17 mouse cellular contexts compared by ENCODE assay signal in the genomic region with DNA sequence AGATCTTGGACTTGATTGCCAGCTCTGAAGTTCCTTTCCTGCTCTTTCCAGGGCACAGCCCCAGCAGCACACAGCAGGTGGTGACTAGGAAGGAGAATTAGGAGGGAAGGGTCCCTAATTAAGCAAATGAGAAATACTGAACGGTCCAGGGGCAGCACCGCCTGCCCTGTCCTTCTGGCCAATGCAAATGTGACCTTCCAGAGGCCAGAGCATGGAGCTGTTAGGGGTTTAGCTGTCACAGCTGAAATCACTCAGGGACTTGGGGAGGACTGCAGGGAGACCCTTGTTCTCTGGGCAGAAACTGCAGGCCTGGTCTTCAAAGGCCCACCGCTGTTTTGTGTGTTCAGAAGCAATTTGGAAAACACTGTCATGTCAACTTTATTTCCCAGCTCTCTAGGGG.
DNase-seq lines count a peak whose midpoint lies in the region; ATAC-seq and TF ChIP-seq lines count a peak whose summit lies in the region.
"Had no signal": no experiment of that assay in that cellular context is flagged by ENCODE, and none has a peak within 500 bp of the region (broad histone marks: within the 10 kb centered on the region; RNA-seq: fewer than 3 reads in every experiment).

No protein-coding gene starts in this region.

- H3K4me1 ChIP-seq in hindbrain, embryonic 11.5 days (replicated peaks; ENCODE audit: control insufficient read depth, insufficient read depth, low read length) = no peaks in the 10 kb centered on the region
- no peaks in the 10 kb centered on the region for H3K4me1 ChIP-seq in hindbrain, postnatal 0 days (ENCODE audit: insufficient read depth, low read length)
- no peaks in the 10 kb centered on the region for H3K4me1 ChIP-seq in midbrain, embryonic 12.5 days
- H3K4me1 ChIP-seq: heart, embryonic 12.5 days; limb, embryonic 15.5 days had no signal

- no peaks in the 10 kb centered on the region for H3K27me3 ChIP-seq in hindbrain, embryonic 11.5 days (ENCODE audit: control insufficient read depth, insufficient read depth, low read length)
- no peaks in the 10 kb centered on the region for H3K27me3 ChIP-seq in hindbrain, postnatal 0 days (ENCODE audit: insufficient read depth, low read length)
- no peaks in the 10 kb centered on the region for H3K27me3 ChIP-seq in midbrain, embryonic 12.5 days
- H3K27me3 ChIP-seq: heart, embryonic 12.5 days; limb, embryonic 15.5 days had no signal

- no peak overlapping the region for H3K4me2 ChIP-seq in hindbrain, embryonic 11.5 days (replicated peaks; ENCODE audit: low read depth, low read length)
- no peak overlapping the region for H3K4me2 ChIP-seq in hindbrain, postnatal 0 days (ENCODE audit: low read depth, low read length)
- H3K4me2 ChIP-seq in midbrain, embryonic 12.5 days (replicated peaks) = no peak overlapping the region
- H3K4me2 ChIP-seq: heart, embryonic 12.5 days; limb, embryonic 15.5 days had no signal

- DNase-seq in hindbrain, embryonic 11.5 days (ENCODE audit: low spot score) = no peak
- no peak for DNase-seq in hindbrain, postnatal 0 days (ENCODE audit: low spot score)
- DNase-seq in ES-CJ7 (ENCODE audit: low read depth, low spot score) = peak; percentile 9
- peak; percentile 17 for DNase-seq in embryo, embryonic 11.5 days (ENCODE audit: low read depth, low spot score)
- DNase-seq in lung, postnatal 4 days = no peak
- DNase-seq in heart, adult 18-20 months = no peak
- DNase-seq: B cell, adult 2 months; cerebellum, adult 18-20 months; heart, postnatal 4 days; liver, postnatal 0 days; lung, postnatal 36 days; thymus, postnatal 36 days had no signal

- 10% methylated on average over 3 of the region's 3 CpGs for WGBS in hindbrain, embryonic 11.5 days
- 17% methylated on average over 3 of the region's 3 CpGs for WGBS in hindbrain, postnatal 0 days
- 23% methylated on average over 3 of the region's 3 CpGs for WGBS in midbrain, embryonic 12.5 days

- no peaks in the 10 kb centered on the region for H3K36me3 ChIP-seq in hindbrain, embryonic 11.5 days (ENCODE audit: control insufficient read depth, insufficient read depth, low read length)
- no peaks in the 10 kb centered on the region for H3K36me3 ChIP-seq in hindbrain, postnatal 0 days (ENCODE audit: insufficient read depth, low read length)
- H3K36me3 ChIP-seq in midbrain, embryonic 12.5 days = no peaks in the 10 kb centered on the region
- H3K36me3 ChIP-seq: heart, embryonic 12.5 days; limb, embryonic 15.5 days had no signal

- H3K9me3 ChIP-seq in hindbrain, embryonic 11.5 days (ENCODE audit: control insufficient read depth, low read length) = no peaks in the 10 kb centered on the region
- H3K9me3 ChIP-seq in hindbrain, postnatal 0 days (ENCODE audit: low read length) = no peaks in the 10 kb centered on the region
- H3K9me3 ChIP-seq in midbrain, embryonic 12.5 days = no peaks in the 10 kb centered on the region
- H3K9me3 ChIP-seq: heart, embryonic 12.5 days; limb, embryonic 15.5 days had no signal

- H3K27ac ChIP-seq in hindbrain, embryonic 11.5 days (ENCODE audit: low read depth, low read length) = no peak overlapping the region
- H3K27ac ChIP-seq in hindbrain, postnatal 0 days = no peak overlapping the region
- H3K27ac ChIP-seq in midbrain, embryonic 12.5 days (replicated peaks) = no peak overlapping the region
- H3K27ac ChIP-seq: limb, embryonic 15.5 days; stomach, postnatal 0 days had no signal

- no peak overlapping the region for H3K4me3 ChIP-seq in hindbrain, embryonic 11.5 days (ENCODE audit: low read depth, low read length)
- no peak overlapping the region for H3K4me3 ChIP-seq in hindbrain, postnatal 0 days (ENCODE audit: low read length)
- H3K4me3 ChIP-seq in midbrain, embryonic 12.5 days = no peak overlapping the region
- H3K4me3 ChIP-seq: heart, embryonic 12.5 days; limb, embryonic 15.5 days had no signal

- H3K9ac ChIP-seq in hindbrain, embryonic 11.5 days (ENCODE audit: low read depth, low read length) = no peak overlapping the region
- no peak overlapping the region for H3K9ac ChIP-seq in hindbrain, postnatal 0 days (replicated peaks; ENCODE audit: low read length)
- no peak overlapping the region for H3K9ac ChIP-seq in midbrain, embryonic 12.5 days (replicated peaks)
- H3K9ac ChIP-seq: heart, embryonic 12.5 days; limb, embryonic 15.5 days; liver, postnatal 0 days had no signal

- peak; percentile 65 for ATAC-seq in hindbrain, embryonic 11.5 days (ENCODE audit: low FRiP score)
- ATAC-seq in hindbrain, postnatal 0 days = no peak
- ATAC-seq in midbrain, embryonic 12.5 days (ENCODE audit: low FRiP score, low read depth) = peak; percentile 73; the same call in 1 of the 2 replicates
- ATAC-seq: intestine, embryonic 16.5 days; liver, postnatal 0 days had no signal

- TF ChIP-seq CTCF in hindbrain, postnatal 0 days (IDR thresholded peaks at IDR 0.05; ENCODE audit: low read depth) = no peak

Comparison
In these comparisons a context has a peak if more than half of its experiments do, and no peak if none do; other contexts are left out.
1. DNase-seq: peak in ES-CJ7 (single experiment) and embryo, embryonic 11.5 days (single experiment); none in hindbrain, embryonic 11.5 days (single experiment), hindbrain, postnatal 0 days (single experiment), lung, postnatal 4 days (0 of 2) and heart, adult 18-20 months (0 of 2).